8 mouse cellular contexts compared by ENCODE assay signal in the genomic region with DNA sequence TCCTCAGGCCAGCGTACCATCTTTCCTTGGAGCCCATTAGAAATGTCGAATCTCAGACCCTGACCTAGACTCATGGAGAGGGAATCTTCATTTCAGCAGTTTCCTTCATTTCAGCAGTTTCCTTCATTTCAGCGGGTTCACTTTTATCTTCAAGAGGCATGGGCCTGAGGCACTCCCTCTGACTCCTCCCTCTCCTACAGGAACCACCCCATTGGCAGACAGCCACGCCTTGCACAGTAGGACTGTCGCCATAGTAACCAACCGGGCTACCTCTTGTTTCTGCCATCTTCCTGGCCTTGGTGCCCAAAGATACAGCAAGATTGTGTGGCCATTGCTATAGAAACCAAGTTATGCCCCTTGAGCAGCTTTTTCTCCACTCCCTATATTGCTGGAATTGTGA.
A peak's percentile ranks its signal among the peaks of the same experiment; 100 is the strongest.
DNase-seq lines count a peak whose midpoint lies in the region; ATAC-seq lines count a peak whose summit lies in the region.
"Had no signal": no experiment of that assay in that cellular context is flagged by ENCODE, and none has a peak within 500 bp of the region (broad histone marks: within the 10 kb centered on the region; RNA-seq: fewer than 3 reads in every experiment).

No protein-coding gene starts in this region.

- no peaks in the 10 kb centered on the region for H3K27me3 ChIP-seq in embryonic facial prominence, embryonic 11.5 days (ENCODE audit: control insufficient read depth, insufficient read depth, low read length)

- DNase-seq in right cerebral cortex, postnatal 10 days (ENCODE audit: low spot score in 2 of 2): peak; percentile 57 to 61
- DNase-seq in right cerebral cortex, postnatal 36 days (ENCODE audit: low spot score in 2 of 2): no peak
- DNase-seq in embryonic facial prominence, embryonic 11.5 days (ENCODE audit: low spot score): peak; percentile 9
- DNase-seq in lung, postnatal 14 days: peak; percentile 26
- DNase-seq in testis, postnatal 14 days (ENCODE audit: low spot score): peak; percentile 13
- DNase-seq in spleen, adult 18-20 months: no peak
- no peak for DNase-seq in urinary bladder, postnatal 14 days (ENCODE audit: low spot score)
- DNase-seq: kidney, adult 2 months had no signal

- no peak overlapping the region for H3K9ac ChIP-seq in embryonic facial prominence, embryonic 11.5 days (replicated peaks; ENCODE audit: low read length)

- WGBS in embryonic facial prominence, embryonic 11.5 days: 51% methylated on average over 6 of the region's 6 CpGs

- H3K4me1 ChIP-seq in embryonic facial prominence, embryonic 11.5 days (ENCODE audit: control insufficient read depth, insufficient read depth, low read length): no peaks in the 10 kb centered on the region

- no peak for ATAC-seq in embryonic facial prominence, embryonic 11.5 days (replicated peaks; ENCODE audit: insufficient number of reproducible peaks, low FRiP score, low TSS enrichment, low read depth)

- H3K4me3 ChIP-seq in embryonic facial prominence, embryonic 11.5 days (ENCODE audit: low read depth, low read length): no peak overlapping the region

- no peaks in the 10 kb centered on the region for H3K9me3 ChIP-seq in embryonic facial prominence, embryonic 11.5 days (replicated peaks; ENCODE audit: control insufficient read depth, low read length)

- no peaks in the 10 kb centered on the region for H3K36me3 ChIP-seq in embryonic facial prominence, embryonic 11.5 days (replicated peaks; ENCODE audit: control insufficient read depth, insufficient read depth, low read depth, low read length)

- no peak overlapping the region for H3K27ac ChIP-seq in embryonic facial prominence, embryonic 11.5 days (replicated peaks; ENCODE audit: low read depth, low read length)

- no peak overlapping the region for H3K4me2 ChIP-seq in embryonic facial prominence, embryonic 11.5 days (ENCODE audit: low read depth, low read length)

Comparison
In these comparisons a context has a peak if more than half of its experiments do, and no peak if none do; other contexts are left out.
1. DNase-seq: peak in right cerebral cortex, postnatal 10 days (2 of 2), embryonic facial prominence, embryonic 11.5 days (single experiment), lung, postnatal 14 days (single experiment) and testis, postnatal 14 days (single experiment); none in right cerebral cortex, postnatal 36 days (0 of 2), spleen, adult 18-20 months (0 of 2) and urinary bladder, postnatal 14 days (single experiment).